Mouse (Mus musculus) retina, embryonic 14.5 days (tissue): ENCODE data around the gene Lrpprc.
A peak's percentile ranks its signal among the peaks of the same experiment; 100 is the strongest.

Experiments
- DNase-seq: peaks from one replicate; pipeline ENCODE4 v3.0.0-alpha.2; 2015; ENCODE audit warnings: low spot score

The Lrpprc gene

GRCm38 (mm10) chr17:84716252-84716872 is 74.2 kb downstream of the Lrpprc start:
- no peak for DNase-seq

GRCm38 (mm10) chr17:84714930-84715329 is 75.7 kb downstream of the Lrpprc start:
- no peak for DNase-seq

GRCm38 (mm10) chr17:84713563-84714164 is 76.9 kb downstream of the Lrpprc start:
- DNase-seq = no peak

- DNase-seq = peak; percentile 32
These were observed 81.2 kb downstream of the Lrpprc start for GRCm38 (mm10) chr17:84709403-84709851.

- no peak for DNase-seq
These were observed 81.8 kb downstream of the Lrpprc start for GRCm38 (mm10) chr17:84708818-84709217.

GRCm38 (mm10) chr17:84707407-84707806 is 83.2 kb downstream of the Lrpprc start:
- DNase-seq = peak; percentile 54

GRCm38 (mm10) chr17:84698727-84699126 is 91.9 kb downstream of the Lrpprc start:
- peak; percentile 85 for DNase-seq

- peak; percentile 32 for DNase-seq
These were observed 94.1 kb downstream of the Lrpprc start for GRCm38 (mm10) chr17:84696537-84696936.

GRCm38 (mm10) chr17:84693741-84694140 is 96.8 kb downstream of the Lrpprc start:
- no peak for DNase-seq

GRCm38 (mm10) chr17:84690111-84690510 is 100.5 kb downstream of the Lrpprc start:
- no peak for DNase-seq

GRCm38 (mm10) chr17:84689316-84689715 is 101.3 kb downstream of the Lrpprc start:
- no peak for DNase-seq

- DNase-seq = no peak
These were observed 101.8 kb downstream of the Lrpprc start for GRCm38 (mm10) chr17:84688834-84689233.

- no peak for DNase-seq
These were observed 102.6 kb downstream of the Lrpprc start for GRCm38 (mm10) chr17:84687994-84688393.

- DNase-seq = no peak
These were observed 105.3 kb downstream of the Lrpprc start for GRCm38 (mm10) chr17:84685286-84685685.

GRCm38 (mm10) chr17:84684284-84684683 is 106.3 kb downstream of the Lrpprc start:
- no peak for DNase-seq

- DNase-seq = no peak
These were observed 107.6 kb downstream of the Lrpprc start, which contains the start of gene Abcg5 for GRCm38 (mm10) chr17:84682734-84683717. Gene Abcg5, minus strand, starts transcription at chr17:84683011.

GRCm38 (mm10) chr17:84681670-84682069 is 108.9 kb downstream of the Lrpprc start:
- no peak for DNase-seq

GRCm38 (mm10) chr17:84677595-84677994 is 113.0 kb downstream of the Lrpprc start:
- no peak for DNase-seq

- peak; percentile 55 for DNase-seq
These were observed 114.6 kb downstream of the Lrpprc start, which contains the start of gene Abcg8 for GRCm38 (mm10) chr17:84675951-84676366. Gene Abcg8, plus strand, starts transcription at chr17:84676302.

- no peak for DNase-seq
These were observed 115.4 kb downstream of the Lrpprc start for GRCm38 (mm10) chr17:84675204-84675603.

GRCm38 (mm10) chr17:84674048-84674447 is 116.5 kb downstream of the Lrpprc start:
- DNase-seq = no peak
